Mouse (Mus musculus) NIH3T3 (cell line): Measurements from ENCODE around the gene Rps28.
"Not testable (repeated sequence)": the region's sequence is repeated elsewhere in the genome, so short reads cannot be mapped to it uniquely, and the experiment has no call there.

Experiments
- DNase-seq: peaks from one replicate; pipeline ENCODE4 v3.0.0-alpha.2; 2012; ENCODE audit warnings: low read depth

Gene Rps28

DNA sequence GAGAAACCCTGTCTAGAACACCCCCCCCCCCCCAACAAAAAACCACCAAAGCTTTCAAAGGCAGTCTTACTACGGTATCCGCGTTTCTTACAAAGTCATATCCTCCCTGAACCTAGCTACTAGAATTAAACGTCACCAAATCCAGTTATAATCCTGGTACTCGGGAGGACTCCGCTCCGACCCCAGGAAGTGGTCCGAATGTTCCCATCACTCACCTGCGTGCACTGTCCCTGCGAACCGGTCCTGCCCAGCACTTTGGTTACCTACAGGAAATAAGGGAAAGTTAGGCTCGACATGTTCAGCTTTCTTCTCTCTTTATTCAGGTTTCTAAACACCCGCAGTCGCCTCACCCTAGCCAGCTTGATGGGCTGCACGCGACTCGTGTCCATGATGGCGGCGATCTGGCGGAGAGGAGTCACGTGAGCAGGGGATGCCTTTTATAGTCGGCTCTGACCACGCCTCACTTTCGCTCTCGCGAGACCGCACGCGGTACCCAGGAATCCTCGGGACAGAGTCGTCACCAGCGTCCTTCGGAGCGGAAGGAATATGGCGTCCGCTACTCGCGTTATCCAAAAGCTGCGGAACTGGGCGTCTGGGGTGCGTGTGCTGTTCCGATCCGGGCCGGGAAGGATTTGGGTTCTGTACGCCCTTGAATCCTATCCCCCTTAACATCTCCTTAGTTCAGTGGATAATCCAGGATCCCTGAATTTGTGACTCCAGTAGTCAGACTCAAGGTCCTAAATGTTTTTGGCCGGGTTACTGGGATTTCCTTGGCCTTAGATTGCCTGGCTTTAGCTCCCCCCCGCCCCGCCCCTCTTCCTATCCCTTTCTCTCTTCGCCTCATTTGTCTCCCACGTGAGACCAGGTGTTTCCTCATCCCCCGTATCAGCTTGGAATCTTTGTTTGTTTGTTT lies at the start of gene Rps28, which contains the start of gene Ndufa7:
Gene Rps28, minus strand, starts transcription at position 479 of the 913 bp plus-strand sequence.
Gene Ndufa7, plus strand, starts transcription at position 489 of the 913 bp plus-strand sequence.
- peak; percentile 99 for DNase-seq

GRCm38 (mm10) chr17:33873537-33873936 lies 49.2 kb upstream of the Rps28 start, which contains the start of gene Gm7029:
Gene Gm7029 (plus strand): TSS chr17:33873837.
- DNase-seq: not testable (repeated sequence)

DNA sequence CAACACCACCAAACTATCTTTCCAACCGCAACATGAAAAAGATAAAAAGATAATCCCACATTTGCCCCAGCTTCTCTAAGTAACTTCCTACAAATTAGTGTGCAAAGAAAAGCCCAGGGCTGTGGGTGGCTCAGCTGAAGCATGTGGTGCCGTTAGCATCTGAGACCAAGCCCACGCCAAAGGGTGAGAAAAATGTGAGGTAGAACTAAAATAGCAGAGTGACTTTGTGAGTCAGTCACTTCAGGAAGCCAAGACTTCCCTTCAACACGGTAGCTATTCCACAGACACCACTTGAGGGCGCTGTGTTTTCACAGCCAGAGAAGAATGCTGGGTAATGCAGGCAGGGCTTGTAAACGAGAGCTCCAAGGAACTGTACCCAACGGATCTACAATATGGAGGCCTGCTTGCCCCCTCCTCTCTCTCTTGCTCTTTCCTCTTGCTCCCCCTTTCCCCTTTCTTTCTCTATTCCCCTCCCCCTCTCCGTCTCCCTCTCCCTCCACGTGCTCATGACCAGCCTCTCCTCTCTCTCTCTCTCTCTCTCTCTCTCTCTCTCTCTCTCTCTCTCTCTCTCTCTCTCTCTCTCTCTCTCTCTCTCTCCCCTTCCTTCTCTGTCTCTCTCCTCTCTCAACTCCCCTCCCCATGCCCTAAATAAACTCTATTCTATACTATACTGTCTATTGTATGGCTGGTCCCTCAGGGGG lies 41.1 kb upstream of the Rps28 start:
- DNase-seq: peak; percentile 59

- no peak for DNase-seq
Observed at GRCm38 (mm10) chr17:33857816-33858215, 33.5 kb upstream of the Rps28 start.

DNA sequence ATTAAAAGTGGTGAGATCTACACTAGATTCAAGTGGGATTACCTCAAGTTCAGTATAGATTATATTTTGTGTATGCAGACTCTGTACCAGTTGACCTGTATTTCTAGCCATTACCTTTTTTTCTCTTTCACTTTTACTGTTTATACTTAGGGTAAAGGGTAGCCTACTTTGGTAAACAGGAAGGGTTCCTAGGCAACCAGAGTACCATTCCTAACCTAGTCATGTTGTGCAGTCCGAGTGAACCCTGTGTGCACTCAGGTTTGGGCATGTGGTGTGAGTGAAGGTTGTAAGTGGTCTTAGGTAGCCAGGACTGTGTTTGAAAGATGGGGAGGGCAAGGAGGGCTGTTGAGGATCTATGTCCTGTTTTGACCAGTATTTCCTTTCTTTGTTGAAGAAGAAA lies 27.0 kb upstream of the Rps28 start:
- DNase-seq: no peak

- DNase-seq: no peak
Observed at GRCm38 (mm10) chr17:33848139-33848538, 23.8 kb upstream of the Rps28 start.

DNA sequence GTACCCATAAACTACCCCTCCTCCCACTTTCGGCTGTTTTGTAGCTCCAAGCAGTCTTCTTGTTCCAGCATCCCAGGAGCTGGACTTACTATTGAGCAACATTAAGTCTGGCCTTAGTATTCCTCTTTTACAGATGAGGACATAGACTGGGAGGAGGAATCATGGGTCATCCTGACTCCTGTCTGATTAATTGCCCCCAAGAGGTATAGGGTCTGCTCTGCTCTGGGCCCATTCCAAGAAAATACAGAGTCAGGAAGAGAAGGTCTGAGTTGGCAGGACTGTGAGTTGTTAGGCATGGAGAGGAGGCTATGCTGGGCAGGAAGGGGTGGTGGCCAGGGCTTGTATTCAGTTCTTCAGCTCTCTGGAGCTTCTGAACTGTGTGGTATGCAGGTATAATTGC lies 19.8 kb upstream of the Rps28 start:
- DNase-seq: peak; percentile 61

DNA sequence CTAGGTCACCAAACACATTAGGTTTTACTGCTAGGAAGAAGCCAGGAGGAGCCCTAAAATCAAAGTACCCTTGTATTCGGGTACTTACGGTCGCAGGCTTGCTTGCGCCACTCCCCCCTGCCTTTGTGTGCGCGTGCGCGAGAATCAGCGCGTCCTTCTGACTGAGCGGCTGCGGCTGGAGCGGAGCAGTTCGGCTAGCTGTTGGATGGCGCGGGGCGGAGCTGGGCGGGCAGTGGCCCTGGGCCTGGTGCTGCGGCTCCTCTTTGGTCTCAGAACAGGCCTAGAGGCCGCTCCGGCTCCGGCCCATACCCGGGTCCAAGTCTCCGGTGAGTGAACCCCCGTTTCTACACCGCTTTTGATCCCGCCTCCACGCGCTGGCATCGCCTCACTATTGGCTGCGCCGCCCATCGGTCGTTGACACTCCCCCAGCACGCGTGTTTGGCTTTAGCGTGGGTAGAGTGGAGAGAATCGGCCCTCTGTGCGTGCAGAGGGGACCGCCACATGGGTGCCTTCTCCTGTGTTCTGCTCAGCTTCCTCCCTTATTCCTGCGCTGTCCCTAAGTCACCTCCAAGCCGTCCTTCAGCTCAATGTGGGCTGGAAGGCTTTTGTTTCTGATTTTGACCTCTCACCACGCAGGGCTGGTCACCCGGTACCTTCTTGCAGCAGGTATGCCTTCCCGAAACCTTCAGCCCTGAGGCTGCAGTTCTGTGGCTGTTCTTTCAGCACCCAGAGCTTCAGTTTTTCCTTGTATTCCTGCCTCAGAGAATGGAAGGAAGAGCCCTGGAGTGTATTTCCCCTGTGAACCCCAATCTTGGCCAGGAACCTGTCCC lies 18.8 kb upstream of the Rps28 start, which contains the start of gene Cd320:
Gene Cd320, plus strand, starts transcription at position 126 of the 830 bp plus-strand sequence.
- peak; percentile 97 for DNase-seq

DNA sequence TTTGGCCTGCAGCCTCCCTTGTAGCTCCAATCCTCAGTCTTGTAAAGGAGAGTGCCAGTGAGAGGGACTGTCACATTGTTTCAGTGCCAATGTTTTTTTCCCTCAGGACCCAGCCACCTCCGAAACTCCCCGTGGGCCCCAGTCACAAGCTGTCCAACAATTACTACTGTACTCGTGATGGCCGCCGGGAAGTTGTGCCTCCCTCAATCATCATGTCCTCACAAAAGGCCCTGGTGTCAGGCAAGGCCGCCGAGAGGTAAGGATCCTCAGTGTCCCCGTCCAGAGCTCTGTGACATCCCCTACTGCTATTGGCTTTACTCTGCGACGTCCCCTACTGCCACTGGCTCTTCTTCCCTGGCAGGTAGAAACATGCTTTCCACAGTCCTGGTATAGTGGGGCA lies 5.2 kb upstream of the Rps28 start:
- DNase-seq: no peak

GRCm38 (mm10) chr17:33828892-33829291 lies 4.5 kb upstream of the Rps28 start:
- no peak for DNase-seq

DNA sequence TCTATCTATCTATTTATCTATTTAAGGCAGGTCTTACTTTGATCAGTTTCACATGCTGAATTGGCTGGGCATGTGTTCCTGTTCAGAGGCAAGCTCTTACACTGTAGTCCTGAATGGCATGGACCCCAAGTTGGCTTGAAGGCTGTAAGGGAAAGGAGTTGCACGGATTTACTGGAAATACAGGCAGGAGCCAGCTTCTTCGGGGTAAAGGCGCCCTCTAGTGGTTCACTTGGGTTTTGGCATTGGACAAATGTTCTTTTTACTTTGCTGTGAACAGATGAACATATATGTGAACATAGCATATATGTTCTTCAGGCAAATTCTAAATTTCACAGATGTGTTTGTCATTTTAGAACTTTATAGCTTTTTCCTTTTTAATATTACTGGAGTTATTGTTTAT lies 2.5 kb upstream of the Rps28 start:
- DNase-seq: peak; percentile 91

- no peak for DNase-seq
Observed at GRCm38 (mm10) chr17:33825462-33825861, 1.1 kb upstream of the Rps28 start.

DNA sequence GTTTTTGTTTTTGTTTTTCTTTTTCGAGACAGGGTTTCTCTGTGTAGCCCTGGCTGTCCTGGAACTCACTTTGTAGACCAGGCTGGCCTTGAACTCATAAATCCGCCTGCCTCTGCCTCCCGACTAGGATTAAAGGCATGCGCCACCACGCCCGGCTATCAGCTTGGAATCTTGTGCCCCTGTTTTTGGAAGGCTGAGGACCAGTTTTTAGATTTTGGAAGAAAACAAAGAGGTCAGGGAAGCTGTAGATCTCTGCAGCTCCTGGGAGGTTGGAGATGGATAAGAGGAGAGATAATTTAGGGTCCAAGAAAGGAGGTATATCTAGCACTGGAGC lies 602 bp upstream of the Rps28 start:
- DNase-seq: not testable (repeated sequence)

DNA sequence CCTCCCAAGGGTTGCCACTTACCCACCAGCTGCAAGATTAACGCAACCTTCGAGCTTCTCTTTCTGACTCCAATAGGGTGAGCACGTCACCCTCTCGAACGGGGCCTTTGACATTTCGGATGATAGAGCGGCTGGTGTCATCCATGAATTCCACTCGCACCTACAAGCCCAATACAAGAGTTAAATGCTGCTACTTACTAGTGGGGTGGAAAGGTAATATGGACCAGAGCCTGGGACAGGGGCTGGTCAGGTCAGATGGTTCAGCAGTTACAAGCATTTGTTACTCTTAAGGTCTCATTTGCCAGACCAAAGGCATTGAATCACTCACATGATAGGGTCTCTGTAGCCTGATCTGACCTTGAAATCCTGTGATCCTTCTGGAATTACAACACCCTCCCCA lies 1.2 kb downstream of the Rps28 start:
- DNase-seq: not testable (repeated sequence)

- DNase-seq: peak; percentile 64
Observed at GRCm38 (mm10) chr17:33822436-33822959, 1.9 kb downstream of the Rps28 start.

DNA sequence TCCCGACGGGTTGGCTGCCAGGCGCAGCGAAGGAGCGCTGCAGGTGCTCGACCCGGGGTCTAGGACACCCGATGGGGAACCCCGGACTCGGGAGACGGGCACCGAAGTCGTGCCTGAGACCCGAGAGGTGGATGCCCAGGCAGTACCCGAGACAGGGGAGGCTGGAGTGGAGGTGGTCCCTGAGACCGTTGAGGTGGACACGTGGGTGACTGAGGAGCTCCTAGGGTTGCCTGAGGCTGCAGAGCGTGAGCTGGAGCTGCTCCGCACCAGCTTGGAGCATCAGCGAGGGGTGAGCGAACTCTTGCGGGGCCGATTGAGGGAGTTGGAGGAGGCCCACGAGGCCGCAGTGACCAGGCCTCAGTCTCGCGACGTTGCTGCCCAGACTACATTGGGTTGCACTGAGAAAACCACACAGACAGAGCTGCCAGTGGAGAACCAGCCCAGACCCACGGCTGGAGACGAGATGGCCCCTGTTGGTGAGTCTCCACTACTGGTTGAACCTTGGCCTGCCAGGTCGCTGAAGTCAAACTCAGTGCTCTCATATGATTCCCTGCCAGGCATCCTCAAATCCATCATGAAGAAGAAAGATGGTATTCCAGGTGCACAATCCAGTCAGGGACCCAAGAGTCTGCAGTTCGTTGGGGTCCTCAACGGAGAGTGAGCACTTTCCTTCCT lies 6.3 kb downstream of the Rps28 start:
- DNase-seq: no peak

- DNase-seq: peak; percentile 99
Observed at GRCm38 (mm10) chr17:33817184-33817968, 7.0 kb downstream of the Rps28 start.

GRCm38 (mm10) chr17:33816612-33817011 lies 7.8 kb downstream of the Rps28 start:
- no peak for DNase-seq

DNA sequence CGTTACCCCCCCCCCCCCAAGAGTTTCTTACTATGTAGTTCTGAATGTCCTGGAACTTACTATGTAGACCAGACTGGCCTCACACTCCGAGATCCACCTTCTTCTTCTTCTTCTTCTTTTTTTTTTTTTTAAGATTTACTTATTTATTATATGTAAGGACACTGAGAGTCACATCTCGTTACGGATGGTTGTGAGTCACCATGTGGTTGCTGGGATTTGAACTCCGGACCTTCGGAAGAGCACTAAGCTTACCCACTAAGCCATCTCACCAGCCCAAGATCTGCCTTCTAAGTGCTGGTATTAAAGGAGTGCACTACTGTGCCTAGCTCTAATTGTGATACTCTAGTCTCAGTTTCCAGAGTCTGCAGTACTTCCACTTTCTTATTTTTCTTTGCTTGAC lies 9.0 kb downstream of the Rps28 start:
- DNase-seq: peak; percentile 57

DNA sequence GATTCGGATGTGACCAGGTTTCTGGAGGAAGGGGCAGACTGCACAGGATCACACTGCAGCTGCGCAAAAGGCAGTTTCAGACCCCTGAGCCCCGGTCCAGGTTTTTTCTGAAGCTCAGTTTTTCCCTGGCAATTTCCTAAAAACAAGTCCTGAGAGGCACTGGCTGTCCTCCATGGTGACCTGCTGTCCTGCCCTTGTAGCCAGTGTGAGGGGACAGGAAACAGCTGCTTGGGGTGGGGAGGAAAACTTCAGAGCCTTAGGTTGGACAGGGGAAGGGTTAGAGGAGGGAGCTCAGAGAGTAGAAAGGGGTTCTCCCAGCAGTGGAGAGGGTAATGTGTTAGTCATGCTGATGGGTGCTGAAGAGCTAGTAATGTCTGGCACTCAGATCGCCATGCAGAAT lies 11.4 kb downstream of the Rps28 start:
- peak; percentile 50 for DNase-seq
